Mouse (Mus musculus): ENCODE data around the gene Olfr434.

- TF ChIP-seq POLR2A (IDR thresholded peaks at IDR 0.05; ENCODE audit: borderline replicate concordance, extremely low read depth, insufficient read depth, insufficient read length, poor library complexity, severe bottlenecking) = no peak
- no peak for TF ChIP-seq CTCF (IDR thresholded peaks at IDR 0.05; ENCODE audit: borderline replicate concordance, extremely low read depth, insufficient read depth, insufficient read length)
These were observed 41.0 kb upstream of the Olfr434 start, which contains the start of gene Olfr13 for GRCm38 (mm10) chr6:43171840-43172239.
